Mouse (Mus musculus): ENCODE results near the gene Paqr7.

Paqr7 gene

DNA sequence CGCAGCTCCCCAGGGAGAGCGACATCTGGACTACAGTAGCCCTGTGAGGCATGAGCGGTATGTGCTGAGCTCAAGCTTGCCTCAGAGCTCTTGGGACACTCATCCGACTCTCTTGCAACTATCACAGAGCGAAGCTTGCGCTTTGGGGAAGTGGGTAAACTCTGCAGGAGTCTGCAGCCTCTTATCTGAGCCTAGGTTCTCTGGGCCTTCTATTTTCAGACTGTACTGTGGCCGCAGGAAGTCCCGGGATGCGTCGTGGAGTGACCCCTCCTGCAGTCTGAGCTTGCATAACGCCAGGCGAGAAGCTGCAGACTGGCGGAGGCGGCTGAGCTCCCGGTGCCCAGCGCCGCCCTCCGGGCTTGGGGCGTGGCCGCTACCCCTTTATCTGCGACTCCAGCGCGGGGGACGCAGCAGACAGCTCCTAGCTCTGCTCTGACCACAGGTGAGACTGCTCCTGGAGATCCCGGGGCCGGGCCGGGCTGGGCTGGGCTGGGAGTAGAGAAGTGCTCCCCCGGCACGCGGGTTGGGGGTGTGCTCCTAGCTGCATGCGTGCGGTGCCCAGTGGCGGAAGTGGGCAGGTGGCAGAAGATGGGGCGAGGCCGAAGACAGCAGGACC is at the start of gene Paqr7:
Paqr7 (plus strand) TSS at position 103 of the 616 bp plus-strand sequence.
- peak; percentile 66 for DNase-seq (ENCODE audit: low read depth, low spot score)

- DNase-seq (ENCODE audit: low read depth, low spot score), result no peak
Observed at GRCm38 (mm10) chr4:134447966-134448365, 48.5 kb upstream of the Paqr7 start.

- no peak for DNase-seq (ENCODE audit: low read depth, low spot score)
Observed at GRCm38 (mm10) chr4:134449595-134450391, 46.7 kb upstream of the Paqr7 start.

DNA sequence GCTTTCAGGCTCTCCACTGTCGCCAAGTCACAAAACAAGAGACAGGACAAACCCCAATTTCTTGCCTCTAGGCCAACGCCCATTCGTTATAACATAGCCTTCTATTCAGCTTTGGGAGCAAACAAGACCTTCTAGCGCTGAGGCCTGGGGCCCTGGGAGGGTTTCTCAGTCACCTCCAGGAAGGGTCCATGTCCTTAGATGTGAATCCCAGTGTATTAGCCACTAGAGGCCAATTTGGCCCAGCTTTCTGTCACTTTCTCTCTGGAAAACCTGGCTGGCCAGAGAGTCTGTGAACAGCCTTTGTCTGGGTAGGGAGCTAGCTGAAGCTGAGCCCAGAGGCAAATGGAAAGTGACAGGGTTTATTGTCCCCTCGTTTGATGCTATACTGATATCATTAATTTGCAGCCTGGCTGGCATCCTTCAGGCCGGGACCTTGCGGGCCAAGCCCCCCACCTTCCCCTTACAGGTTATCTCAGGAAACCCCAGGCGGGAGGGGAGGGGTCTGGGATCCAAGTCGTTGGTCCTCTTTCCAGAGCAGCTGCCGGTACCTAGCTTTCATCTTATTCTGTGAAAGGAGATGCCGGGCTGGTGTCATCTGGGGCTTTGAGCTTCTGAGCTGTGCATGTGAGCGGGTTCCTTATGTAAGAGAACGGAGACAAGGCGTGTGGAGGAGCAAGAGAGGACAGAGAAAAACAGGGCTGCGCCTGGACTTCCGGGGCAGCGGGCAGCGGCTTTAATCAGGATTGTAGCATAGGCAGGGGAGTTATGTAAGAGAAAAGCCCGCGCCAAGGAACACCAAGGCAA is 45.9 kb upstream of the Paqr7 start:
- DNase-seq (ENCODE audit: low read depth, low spot score), result no peak

DNA sequence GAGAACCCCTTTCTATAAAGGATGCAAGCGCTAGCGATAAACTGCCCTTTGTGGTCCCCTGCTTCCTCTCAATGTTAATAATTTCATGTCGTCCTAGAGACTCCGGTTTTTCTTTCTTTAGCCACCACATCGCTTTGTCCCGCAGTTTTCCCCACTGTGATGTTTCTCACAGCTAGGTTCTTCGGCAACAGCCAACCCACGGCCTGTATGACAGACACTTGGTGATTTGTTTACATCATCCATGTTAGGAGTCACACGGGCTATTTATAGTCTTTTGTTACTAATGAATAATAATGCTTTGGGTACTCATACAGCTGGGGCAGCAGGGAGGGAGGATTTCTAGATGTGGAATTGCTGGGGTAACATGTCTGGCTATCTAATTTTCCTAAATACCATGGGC is 45.0 kb upstream of the Paqr7 start:
- DNase-seq (ENCODE audit: low read depth, low spot score), result no peak

- DNase-seq (ENCODE audit: low read depth, low spot score), result no peak
Observed at GRCm38 (mm10) chr4:134453619-134454400, 42.7 kb upstream of the Paqr7 start.

DNA sequence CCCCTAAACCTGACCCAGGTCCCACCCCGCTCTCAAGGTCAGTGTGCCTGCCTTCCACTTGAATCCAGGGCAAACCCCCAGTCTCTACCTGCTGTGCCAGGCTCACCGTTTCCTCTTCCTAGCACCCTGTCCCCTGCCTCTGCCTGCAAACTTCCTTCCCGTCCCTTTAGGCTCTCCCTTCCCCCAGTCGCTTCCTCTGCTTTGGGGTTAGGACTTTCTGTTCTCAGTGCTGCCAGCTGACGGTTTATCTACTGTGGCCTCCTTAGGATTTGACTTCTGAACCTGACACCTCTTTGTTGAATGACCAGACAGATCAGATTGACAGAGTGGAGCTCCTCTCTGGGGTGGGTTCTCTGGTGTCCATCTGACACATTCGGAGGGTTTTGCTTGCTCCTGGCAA is 41.2 kb upstream of the Paqr7 start:
- DNase-seq (ENCODE audit: low read depth, low spot score), result no peak

DNA sequence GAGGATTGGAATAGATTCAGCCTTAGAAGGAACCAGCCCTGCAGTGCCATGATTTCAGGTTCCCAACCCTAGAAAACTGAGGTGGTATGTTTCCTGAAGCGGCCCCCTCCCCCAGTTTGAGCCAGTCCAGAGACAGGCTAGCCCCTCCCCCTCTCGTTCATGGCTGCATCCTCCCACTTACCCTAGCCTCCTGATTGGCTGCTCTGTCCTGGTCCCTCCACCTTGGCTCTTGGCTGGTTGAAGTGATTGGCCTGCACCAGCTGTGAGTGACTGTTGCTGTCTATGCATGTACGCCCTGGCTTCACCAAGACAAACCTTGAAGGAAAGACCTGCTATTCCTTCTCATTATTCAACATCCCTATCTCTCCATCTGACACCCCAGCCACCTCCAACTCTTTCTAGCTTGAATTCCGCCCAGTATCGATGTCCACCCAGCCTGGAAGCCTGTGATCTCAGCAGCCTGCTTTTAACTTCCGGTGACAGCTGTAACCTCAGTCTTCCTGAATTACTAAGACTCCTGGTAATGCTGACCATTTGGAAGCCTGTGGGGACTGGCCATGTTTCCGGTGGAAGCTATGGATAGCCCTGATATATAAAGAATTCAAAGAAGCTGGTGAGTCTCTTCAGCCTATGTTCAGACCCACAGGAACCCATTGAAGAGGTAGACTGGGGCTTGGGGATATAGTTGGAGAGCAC is 39.2 kb upstream of the Paqr7 start:
- no peak for DNase-seq (ENCODE audit: low read depth, low spot score)

- DNase-seq (ENCODE audit: low read depth, low spot score), result no peak
Observed at GRCm38 (mm10) chr4:134458856-134459255, 37.6 kb upstream of the Paqr7 start.

DNA sequence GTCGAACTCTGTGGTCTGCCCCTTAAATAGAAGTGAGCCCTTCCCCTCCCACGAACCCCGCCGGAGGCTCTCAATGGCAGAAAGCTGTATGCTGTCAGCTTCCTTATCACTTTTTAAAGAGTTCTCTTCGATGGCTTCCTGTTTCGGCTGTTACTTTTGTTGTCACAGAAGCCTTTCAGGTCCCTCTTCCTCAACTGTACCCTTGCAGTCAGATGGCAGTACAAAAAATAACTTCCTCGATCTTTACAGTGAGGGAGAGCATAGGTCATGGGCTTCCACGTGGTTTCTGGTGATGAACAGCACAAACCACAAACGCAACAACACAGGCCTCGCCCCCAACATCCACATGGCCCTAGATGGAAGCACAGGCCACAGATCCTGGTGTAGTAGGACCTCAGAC is 36.2 kb upstream of the Paqr7 start:
- DNase-seq (ENCODE audit: low read depth, low spot score), result peak; percentile 54

DNA sequence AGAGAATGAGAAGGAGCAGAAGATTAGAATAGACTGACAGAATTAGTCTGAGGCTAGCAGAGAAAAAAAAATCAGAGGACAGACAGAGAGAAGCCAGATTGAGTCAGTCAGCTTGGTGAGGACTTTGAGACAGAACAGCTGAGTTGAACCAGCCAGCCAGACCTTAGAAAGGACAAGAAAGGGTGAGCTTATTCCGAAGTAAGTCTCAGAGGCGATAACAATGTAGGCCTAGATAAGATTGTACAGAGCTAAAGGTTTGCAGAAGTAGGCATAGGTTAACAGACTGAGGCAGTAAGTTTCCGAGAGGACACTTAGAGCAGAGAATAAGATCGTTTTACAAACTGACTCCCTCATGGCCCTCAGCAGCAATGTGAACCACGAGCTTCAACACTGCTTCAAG is 35.2 kb upstream of the Paqr7 start:
- no peak for DNase-seq (ENCODE audit: low read depth, low spot score)

DNA sequence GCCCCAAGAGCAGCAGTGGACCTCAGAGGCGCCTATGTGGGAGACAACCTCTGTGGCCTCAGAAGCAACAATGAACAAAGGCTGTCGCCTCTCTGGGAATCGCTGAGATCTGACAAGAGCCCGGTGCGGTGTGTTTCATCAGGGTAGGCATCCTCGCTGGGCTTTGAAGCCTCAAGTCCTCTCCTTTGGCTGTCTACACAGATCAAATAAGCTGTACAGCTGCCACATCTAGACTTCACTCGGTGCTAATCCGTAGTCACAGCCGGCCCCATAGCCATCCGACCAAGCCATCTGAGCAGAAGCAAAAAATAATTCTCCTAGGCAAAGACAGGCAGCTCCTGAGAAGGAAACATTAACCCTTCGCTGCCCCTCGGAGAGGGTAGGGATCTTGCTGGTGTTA is 30.7 kb upstream of the Paqr7 start:
- no peak for DNase-seq (ENCODE audit: low read depth, low spot score)

DNA sequence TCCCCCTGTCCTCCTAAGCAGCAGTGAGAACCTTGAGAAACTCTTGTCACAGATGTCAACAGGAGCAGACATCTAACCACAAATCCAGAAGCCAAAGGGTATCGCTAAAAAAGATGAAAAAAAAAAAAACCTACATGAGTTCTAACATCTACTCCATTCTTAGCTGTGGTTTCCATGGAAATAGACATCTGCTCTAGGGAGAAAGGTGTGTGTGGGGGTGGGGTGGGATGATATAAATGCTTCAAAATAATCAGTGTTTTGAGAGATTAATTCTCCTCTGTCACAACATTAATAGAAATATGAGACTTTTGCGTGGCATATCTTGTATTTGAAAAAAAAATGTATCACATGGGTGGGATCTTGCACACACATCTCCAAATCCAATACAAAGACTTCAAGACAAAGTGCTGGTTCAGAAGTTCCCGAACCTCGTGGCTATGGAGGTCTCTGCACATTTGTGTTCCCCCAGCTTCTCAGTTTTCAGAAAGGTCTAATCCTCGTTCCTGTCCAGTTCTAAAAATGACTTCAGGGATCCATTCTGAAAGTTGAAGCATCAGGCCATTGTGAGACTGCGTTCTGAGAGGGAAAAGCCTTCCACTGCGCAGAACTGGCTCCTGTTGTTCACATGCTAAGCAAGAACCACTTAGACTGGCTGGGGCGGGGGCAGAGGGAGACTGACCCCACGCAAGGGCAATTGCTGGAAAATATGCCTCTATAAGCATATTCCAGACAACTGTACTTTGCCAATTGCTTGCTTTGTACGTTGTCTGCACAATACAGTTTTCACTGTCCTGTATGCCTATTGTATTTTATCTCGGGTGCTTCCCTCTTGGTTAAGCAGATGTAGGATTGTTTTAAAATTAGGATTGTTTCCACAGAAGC is 29.9 kb upstream of the Paqr7 start:
- DNase-seq (ENCODE audit: low read depth, low spot score), result no peak

- DNase-seq (ENCODE audit: low read depth, low spot score), result peak; percentile 50
Observed at GRCm38 (mm10) chr4:134467435-134468214, 28.9 kb upstream of the Paqr7 start.

- peak; percentile 92 for DNase-seq (ENCODE audit: low read depth, low spot score)
Observed at GRCm38 (mm10) chr4:134468215-134468575, 28.3 kb upstream of the Paqr7 start, which contains the start of gene Stmn1. Gene Stmn1 (plus strand): TSS chr4:134468320.

GRCm38 (mm10) chr4:134468578-134469266 is 27.8 kb upstream of the Paqr7 start:
- peak; percentile 95 for DNase-seq (ENCODE audit: low read depth, low spot score)

DNA sequence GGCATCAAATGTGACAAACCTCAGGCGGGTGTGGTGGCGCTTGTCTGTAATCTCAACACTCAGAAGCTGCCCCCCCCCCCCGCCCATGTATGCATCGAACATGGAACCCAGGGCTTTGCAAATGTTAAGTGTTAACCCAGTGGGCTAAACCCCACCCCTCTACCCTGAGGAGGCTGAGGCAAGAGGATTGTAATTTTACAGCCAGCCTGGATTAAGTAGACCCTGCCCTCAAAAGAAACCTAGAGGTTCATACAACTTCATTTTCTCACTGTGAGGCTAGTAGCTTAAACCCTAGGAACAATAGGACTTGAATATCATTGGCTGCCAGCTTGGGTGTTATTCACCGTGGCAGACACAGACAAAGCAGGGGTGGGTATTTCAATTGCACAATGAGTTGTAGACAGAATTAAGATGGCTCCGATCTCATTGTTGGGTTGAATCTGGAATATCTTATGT is 27.1 kb upstream of the Paqr7 start:
- DNase-seq (ENCODE audit: low read depth, low spot score), result no peak

- DNase-seq (ENCODE audit: low read depth, low spot score), result no peak
Observed at GRCm38 (mm10) chr4:134469985-134470384, 26.5 kb upstream of the Paqr7 start.

DNA sequence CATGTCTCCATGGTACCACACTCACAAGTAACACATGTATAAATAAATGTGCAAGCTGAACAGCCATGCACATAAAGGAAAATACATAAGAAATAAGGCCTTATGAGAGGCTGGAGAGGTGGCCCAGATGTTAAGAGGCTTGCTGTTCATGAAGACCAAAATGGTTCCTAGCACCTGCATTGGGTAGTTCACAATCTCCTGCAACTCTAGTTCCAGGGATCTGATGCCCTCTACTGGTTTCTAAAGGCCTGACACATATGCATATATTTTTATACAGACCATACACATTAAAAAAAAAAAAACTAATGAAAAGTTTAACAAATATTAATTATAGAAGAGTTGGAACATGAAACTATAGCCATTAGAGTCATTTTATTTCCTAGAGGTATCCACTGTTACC is 25.0 kb upstream of the Paqr7 start:
- no peak for DNase-seq (ENCODE audit: low read depth, low spot score)
